Mouse (Mus musculus): ENCODE data around the gene Olfr437.
"Not testable (repeated sequence)": the region's sequence is repeated elsewhere in the genome, so short reads cannot be mapped to it uniquely, and the experiment has no call there.

Olfr437 gene

DNA sequence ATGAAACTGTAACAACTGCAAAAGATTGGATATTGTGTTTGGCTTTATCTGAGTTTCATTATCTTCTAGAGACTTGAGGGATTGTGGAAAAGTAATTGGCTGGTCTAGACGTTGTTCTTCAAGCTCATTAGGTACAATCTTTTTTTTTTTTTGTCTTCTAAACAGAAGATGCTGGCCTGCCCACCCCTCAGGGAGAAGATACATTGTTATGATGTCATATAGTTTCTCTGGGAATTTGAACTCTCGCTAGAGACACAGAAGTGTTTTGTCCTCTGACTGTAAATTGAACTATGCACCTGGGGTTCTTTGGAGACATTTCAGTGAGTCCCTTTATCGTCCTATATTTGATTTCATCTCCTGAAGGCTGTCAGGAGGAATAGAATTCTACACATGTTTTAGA, at the start of gene Olfr437:
Olfr437 (plus strand) TSS at position 301 of the 400 bp plus-strand sequence.
- DNase-seq (ENCODE audit: low spot score in 2 of 2), result no peak

DNA sequence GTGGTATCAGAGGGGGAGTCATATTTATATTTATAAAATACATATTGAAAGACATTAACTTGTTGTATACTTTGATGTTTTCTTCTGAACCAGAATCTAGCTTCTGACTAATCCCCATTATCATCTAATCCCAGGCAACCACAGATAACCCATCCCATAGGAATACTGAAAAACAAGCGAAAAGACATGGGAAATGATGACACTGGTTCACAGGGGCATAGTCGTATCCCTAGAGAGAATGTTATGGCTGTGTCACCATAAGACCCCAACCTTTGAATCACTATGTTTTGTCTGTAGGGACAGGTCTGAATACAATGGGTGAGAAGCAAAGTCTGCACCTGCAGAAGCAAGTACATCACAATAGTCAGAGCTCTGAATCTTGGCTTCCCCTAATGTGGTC, 16.8 kb upstream of the Olfr437 start, which contains the start of gene Olfr237-ps1:
Olfr237-ps1 (plus strand) TSS at position 301 of the 400 bp plus-strand sequence.
- DNase-seq (ENCODE audit: low spot score in 2 of 2), result not testable (repeated sequence)

DNA sequence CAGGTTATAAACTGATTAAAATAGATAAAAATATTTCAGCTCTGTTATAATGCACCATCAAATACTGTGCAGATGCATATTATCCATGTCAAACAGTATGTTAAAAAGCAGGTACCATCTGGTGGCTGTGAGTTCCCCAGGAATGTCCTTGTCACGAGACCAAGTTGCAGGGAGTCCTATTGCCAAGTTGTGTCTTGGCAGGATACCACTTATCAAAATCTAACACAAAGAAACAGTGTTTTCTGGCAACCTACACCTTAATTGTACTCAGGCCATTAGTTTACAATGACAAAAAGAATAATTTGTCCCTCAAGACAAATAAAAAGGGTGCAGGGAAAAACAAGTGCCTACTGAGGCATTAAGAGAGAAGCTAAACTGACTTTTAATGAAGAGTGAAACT, 3.6 kb upstream of the Olfr437 start:
- DNase-seq (ENCODE audit: low spot score in 2 of 2), result no peak

DNA sequence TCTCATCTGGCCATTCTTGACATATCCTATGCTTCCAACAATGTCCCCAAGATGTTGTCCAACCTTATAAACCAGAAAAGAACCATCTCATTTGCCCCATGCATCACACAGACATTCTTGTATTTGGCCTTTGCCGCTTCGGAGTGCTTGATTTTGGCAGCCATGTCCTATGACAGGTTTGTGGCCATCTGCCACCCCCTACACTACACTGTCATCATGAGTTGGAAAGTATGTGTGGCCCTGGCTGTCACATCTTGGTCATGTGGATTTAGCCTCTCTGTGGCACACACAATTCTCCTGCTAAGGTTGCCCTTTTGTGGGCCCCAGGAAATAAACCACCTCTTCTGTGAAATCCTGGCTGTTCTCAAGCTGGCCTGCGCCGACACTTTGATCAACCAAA, 4.2 kb downstream of the Olfr437 start:
- no peak for DNase-seq (ENCODE audit: low spot score in 2 of 2)

DNA sequence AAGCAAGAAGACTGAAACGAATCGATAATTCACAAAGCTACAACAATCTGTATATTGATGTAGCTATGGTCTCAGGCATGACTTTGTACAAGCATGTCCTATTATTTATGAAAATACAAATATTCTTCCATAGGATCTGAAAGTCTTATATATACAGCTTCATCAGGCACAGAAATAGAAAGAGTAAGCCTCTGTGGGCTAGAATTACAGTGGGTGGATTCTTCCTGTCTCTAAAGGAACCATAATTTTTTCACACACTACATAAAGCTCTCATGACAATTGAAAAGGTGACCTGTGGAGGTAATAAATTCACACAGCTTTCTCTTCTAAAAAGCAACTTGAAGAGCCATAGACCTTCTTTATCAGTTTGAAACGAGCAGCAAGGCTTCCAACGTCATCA, 8.8 kb downstream of the Olfr437 start, which contains the start of gene Olfr13:
Olfr13 (plus strand) TSS at position 301 of the 400 bp plus-strand sequence.
- DNase-seq (ENCODE audit: low spot score in 2 of 2), result no peak

DNA sequence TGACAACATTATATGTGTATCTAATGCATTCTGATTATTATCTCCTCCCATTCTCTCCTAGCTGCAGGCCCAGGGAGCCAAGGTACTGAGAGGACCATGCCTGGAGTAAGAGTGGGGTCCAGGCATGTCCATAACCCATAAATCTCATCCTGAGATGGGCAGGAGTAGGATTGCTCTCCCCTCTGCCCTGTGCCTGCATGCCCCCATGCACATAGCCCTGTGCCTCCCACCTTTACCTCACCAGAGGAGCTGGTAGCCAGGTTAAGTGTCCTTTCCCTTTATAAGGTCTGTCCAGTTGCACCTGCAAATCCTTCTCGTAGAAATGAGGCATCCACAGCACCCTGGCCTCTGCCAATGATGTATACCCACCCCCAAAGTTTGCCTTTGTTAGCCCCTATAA, 15.0 kb downstream of the Olfr437 start:
- DNase-seq (ENCODE audit: low spot score in 2 of 2), result no peak

DNA sequence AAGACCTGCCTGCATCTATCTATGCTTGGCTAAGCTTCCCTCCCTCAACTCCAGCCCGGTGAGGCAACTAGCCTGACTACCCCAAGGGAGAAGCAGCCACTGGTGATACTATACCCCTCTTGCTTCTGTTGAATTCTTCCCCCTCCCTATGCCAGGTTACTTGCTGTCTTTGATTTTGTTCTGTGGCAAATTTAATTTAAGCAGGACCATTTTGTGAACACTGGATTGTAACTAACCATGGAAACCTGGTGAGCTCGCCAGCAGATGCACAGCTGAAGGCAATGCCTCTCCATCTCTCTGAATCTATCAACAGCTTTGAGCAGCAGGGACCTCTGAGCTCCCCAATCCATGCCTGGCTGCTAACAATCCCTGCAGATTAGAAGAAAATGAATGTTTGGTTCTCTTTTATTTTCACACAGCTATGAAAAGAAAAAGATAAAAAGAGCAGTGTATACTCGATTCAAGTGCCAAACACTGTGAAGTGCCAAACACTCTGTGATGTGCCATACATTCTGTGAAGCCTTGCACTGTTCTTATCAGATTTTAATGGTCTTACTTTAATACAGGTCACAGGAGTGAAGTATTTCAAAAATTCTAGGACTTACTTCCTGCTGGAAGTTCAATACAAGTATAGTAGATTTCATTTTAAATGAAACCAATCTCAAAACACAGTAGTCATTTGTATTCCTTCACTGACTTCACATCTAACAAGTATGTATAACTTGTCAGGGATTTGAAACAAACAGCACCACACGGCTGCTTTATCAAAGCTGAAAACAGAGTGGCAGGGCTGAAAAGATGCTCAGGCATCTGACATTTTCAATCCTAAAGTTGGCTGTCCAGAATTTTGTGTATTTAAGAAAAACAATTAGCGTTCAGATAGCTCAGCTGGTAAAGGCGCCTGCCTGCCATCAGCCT, 15.8 kb downstream of the Olfr437 start:
- DNase-seq (ENCODE audit: low spot score in 2 of 2), result no peak

DNA sequence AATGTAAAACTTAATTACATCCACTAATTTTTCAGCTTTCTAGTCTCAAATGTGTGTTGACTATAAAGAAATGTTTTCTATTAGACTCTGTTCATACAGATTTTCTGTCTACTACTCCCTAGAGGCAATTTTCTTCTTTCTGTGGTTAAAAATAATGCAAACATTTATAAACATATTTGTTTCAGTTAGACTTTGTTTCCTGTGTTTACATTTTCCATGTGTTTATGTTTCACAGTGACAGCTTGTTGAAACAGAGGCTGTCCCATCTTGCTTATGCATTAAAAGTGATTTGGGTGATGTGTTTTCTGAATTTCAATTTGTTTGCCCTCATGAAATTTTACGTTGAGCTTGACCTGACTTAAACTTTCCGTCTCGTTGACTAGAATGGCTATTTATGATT, 27.9 kb downstream of the Olfr437 start:
- no peak for DNase-seq (ENCODE audit: low spot score in 2 of 2)

DNA sequence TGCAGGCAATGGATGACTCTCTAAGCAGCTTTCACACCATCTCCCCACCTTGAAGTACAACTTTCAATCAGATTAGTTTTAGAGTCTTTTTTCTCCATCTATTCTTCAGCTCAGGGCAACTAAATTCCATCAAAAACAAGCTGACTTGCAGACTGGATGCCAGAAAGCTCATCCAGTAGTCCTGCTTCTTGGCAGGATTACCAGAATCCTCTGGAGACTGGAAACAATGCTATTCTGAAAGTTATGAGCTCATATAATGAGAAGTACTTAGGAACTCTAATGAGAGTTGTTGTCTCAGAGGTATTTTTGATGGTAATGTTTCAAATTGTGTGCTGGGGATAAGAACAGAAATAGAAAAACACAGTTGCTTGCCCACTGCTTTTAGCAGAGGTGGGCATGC, 33.7 kb downstream of the Olfr437 start, which contains the start of gene Olfr435:
Olfr435 (plus strand) TSS at position 366 of the 400 bp plus-strand sequence.
- DNase-seq (ENCODE audit: low spot score in 2 of 2), result no peak

DNA sequence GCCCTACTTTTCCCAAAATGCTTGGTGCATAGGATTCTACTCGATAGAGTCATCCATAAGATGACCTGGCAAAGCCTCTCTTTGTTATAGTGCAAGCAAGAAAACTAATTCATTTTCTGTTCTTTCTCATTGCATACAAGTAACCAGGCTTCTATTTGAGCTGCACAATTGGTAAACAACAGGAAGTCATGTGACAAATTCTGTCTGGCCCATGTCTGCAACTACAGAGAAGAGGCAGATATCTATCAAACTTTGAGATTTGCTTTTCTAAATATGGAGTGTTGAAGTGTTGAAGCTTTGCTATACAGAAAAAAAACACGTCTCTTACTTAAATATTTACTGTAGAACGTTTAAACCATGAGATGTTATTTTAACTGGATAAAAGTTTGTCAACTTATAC, 35.0 kb downstream of the Olfr437 start:
- DNase-seq (ENCODE audit: low spot score in 2 of 2), result no peak

DNA sequence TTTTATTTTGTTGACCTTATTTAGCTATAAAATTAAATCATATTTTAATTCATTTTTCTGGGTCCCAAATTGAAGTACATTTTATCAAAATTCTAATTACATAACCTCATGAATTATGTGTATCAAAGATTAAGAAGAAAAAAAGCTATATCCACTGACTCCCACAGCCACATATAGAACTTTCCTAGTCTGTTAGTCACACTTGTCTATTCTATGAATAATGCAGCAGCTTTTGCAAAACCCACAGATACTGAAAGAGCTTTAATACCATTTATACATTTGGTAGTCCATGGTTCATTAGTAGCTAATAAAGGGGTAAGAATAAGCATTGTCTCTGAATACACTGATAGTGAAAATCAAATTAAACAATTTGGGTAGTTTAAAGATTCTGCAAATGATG, 39.7 kb downstream of the Olfr437 start:
- no peak for DNase-seq (ENCODE audit: low spot score in 2 of 2)

DNA sequence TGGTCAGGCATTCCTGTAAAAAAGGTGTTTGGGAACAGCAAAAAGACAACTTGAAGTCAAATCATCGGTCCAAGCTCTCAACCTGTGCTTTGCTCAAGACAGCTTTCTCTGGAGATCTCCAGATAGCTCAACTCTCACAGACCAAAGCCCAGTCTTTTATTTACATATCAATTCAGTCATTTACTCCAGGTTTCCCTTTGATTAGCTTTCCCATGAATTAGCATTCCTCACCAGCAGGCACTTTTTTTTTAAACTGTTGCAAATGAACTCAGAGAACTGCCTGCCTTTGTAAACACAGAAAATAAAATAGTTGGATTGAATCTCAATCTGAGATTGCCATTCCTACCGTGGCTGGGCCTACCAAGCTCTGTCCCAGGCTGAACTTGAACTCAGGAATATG, 42.3 kb downstream of the Olfr437 start:
- no peak for DNase-seq (ENCODE audit: low spot score in 2 of 2)

DNA sequence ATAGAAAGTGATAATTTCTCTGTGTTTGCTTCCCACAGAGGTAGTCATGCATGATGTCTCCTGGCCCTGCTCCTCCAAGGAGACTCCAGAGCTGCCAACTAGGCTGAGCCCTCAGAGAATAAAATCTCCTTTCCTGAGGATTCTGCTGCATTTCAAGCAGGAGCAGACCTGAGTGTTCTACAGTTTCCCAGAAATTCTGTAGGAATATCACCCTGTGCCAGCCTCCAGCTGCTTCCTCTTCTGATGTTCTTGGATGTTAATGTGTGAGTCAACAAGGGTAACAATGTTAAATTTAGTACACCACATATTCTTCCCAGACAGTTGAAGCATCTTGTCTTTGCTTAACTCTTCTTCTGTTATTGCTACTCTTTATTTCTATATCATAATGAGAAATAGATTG, 49.8 kb downstream of the Olfr437 start, which contains the start of gene Olfr434:
Olfr434 (plus strand) TSS at position 149 of the 400 bp plus-strand sequence.
- not testable (repeated sequence) for DNase-seq (ENCODE audit: low spot score in 2 of 2)

Measured in urinary bladder, postnatal 4 days (tissue).